Mouse (Mus musculus): ENCODE results near the gene Slc29a3. TPM values are rescaled to one million over a fixed set of nuclear protein-coding genes. Genes with fewer than 3 reads are reported as not detected.

Slc29a3 gene
- polyA plus RNA-seq, 1 experiment = 4.4 TPM

DNA sequence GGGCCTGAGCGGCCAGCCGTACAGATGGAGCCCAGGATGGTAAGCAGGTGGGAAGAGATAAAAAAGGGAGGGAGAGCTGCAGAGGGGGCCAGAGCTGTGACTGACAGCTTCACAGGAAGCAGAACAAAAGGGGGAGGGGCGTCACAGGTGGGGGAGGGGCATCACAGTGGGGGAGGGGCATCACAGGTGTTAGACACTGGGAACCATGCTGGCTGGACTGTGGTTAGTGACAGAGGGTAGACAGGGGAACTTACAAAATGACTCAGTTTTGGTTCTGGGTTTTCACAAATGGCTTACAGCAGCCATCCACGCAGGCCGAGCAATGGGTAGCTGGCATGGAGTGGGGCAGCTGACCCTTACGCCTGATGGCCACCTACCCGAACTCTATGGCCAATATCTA, 11.2 kb downstream of the Slc29a3 start:
- Histone ChIP-seq H3K79me2 (ENCODE audit: control insufficient read depth, insufficient read depth) (no peaks in the 10 kb centered on the region), H3K4me3 (ENCODE audit: insufficient read depth, poor library complexity, severe bottlenecking) (no peak overlapping the region), H3K36me3 (ENCODE audit: control insufficient read depth, insufficient read depth) (peaks cover 3% of the 10 kb centered on the region), H3K79me3 (ENCODE audit: low read depth) (no peaks in the 10 kb centered on the region), H3K27me3 (ENCODE audit: control insufficient read depth, insufficient read depth, insufficient read length) (no peaks in the 10 kb centered on the region), H3ac (ENCODE audit: control insufficient read depth, insufficient read length, low read depth) (no peak overlapping the region)
- TF ChIP-seq MYOG (IDR thresholded peaks at IDR 0.05; ENCODE audit: control insufficient read depth, extremely low read depth, insufficient read length) (no peak), MYOD1 (IDR thresholded peaks at IDR 0.05; ENCODE audit: control insufficient read depth, insufficient read length, low read depth) (no peak), CEBPB (IDR thresholded peaks at IDR 0.05; ENCODE audit: low read depth) (no peak)

DNA sequence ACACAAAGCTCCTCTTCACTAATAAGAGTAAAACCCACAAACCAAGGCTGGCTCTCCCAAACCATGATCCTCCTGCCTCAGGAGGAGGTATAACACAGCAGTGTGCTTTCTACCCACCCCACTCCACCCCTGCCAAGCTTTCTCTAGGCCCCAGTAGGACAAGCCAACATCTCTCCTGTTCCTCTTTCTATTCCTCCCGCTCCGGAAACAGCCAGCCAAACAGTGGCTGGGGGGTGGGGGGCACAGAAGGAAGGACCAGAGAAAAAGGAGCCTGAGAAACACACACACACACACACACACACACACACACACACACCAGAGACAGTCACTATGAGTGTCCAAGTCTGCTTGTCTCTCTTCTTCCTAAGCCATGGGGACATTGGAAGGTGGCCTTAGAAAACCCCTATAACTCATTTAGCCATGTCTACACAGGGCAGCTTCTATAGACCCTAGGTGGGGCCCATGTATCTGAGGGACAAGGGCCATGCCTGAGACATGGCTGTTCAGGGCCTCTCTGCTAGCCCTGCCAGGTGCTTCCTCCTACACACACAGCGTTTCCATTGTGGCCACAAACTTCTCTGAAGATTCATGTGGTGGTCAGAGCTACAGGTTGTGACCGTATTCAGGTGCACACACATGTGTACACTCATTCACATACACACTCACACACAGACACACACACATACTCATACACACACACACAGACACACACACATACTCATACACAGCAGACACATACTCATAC, 12.8 kb downstream of the Slc29a3 start:
- Histone ChIP-seq H3K27me3 (ENCODE audit: control insufficient read depth, insufficient read depth, insufficient read length) (no peaks in the 10 kb centered on the region), H3ac (ENCODE audit: control insufficient read depth, insufficient read length, low read depth) (no peak overlapping the region), H3K79me3 (ENCODE audit: low read depth) (no peaks in the 10 kb centered on the region), H3K4me3 (ENCODE audit: insufficient read depth, poor library complexity, severe bottlenecking) (no peak overlapping the region), H3K36me3 (ENCODE audit: control insufficient read depth, insufficient read depth) (peaks cover 3% of the 10 kb centered on the region), H3K79me2 (ENCODE audit: control insufficient read depth, insufficient read depth) (no peaks in the 10 kb centered on the region)
- TF ChIP-seq MYOD1 (IDR thresholded peaks at IDR 0.05; ENCODE audit: control insufficient read depth, insufficient read length, low read depth) (no peak), CTCF (IDR thresholded peaks at IDR 0.05; ENCODE audit: control insufficient read depth, insufficient read depth, insufficient read length) (no peak), USF1 (IDR thresholded peaks at IDR 0.05; ENCODE audit: low read depth) (no peak), FOSL1 (IDR thresholded peaks at IDR 0.05; ENCODE audit: insufficient read depth, low read length, poor library complexity, severe bottlenecking) (no peak), CEBPB (IDR thresholded peaks at IDR 0.05; ENCODE audit: low read depth) (no peak), MYOG (IDR thresholded peaks at IDR 0.05; ENCODE audit: control insufficient read depth, extremely low read depth, insufficient read length) (no peak), MAX (IDR thresholded peaks at IDR 0.05) (no peak)

DNA sequence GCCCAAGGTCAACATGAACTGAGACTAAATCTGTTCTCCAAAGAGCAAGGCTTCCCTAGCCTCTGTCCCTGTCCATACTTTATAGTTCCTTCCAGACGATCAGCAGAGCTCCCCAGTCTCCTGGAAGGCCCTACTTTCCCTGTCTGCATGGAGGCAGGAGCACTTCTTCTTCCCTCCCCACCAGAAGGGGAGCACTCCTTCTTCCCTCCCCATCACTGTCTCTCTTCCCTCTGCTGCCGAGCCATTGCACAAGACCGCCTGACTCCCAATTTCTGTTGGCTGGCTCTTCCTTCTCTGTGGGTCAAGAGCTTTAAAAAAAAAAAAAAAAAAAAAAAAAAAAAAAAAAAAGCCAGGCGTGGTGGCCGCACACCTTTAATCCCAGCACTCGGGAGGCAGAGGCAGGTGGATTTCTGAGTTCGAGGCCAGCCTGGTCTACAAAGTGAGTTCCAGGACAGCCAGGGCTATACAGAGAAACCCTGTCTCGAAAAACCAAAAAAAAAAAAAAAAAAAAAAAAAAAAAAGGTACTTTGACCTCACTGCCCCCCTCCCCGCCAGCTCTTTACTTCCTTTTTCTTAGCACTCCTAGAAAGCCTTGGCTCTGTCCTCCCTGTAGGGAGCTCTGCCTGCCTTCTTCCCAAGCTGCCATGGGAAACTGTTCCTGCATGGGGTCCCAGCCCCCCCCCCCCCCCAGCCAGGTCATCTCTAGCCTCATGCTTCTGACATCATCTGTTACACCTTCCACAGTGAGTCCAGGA, 14.5 kb downstream of the Slc29a3 start:
- no peak overlapping the region for H3K4me3 ChIP-seq (ENCODE audit: insufficient read depth, poor library complexity, severe bottlenecking)
- H3K36me3 ChIP-seq (ENCODE audit: control insufficient read depth, insufficient read depth) = no peaks in the 10 kb centered on the region
- no peak overlapping the region for H3ac ChIP-seq (ENCODE audit: control insufficient read depth, insufficient read length, low read depth)
- H3K79me2 ChIP-seq (ENCODE audit: control insufficient read depth, insufficient read depth) = no peaks in the 10 kb centered on the region
- TF ChIP-seq CTCF (IDR thresholded peaks at IDR 0.05; ENCODE audit: control insufficient read depth, insufficient read depth, insufficient read length) (no peak), USF1 (IDR thresholded peaks at IDR 0.05; ENCODE audit: low read depth) (no peak), MYOD1 (IDR thresholded peaks at IDR 0.05; ENCODE audit: control insufficient read depth, insufficient read length, low read depth) (no peak), MAX (IDR thresholded peaks at IDR 0.05) (no peak), FOSL1 (IDR thresholded peaks at IDR 0.05; ENCODE audit: insufficient read depth, low read length, poor library complexity, severe bottlenecking) (no peak), MYOG (IDR thresholded peaks at IDR 0.05; ENCODE audit: control insufficient read depth, extremely low read depth, insufficient read length) (no peak), CEBPB (IDR thresholded peaks at IDR 0.05; ENCODE audit: low read depth) (no peak)
- no peaks in the 10 kb centered on the region for H3K79me3 ChIP-seq (ENCODE audit: low read depth)
- no peaks in the 10 kb centered on the region for H3K27me3 ChIP-seq (ENCODE audit: control insufficient read depth, insufficient read depth, insufficient read length)

DNA sequence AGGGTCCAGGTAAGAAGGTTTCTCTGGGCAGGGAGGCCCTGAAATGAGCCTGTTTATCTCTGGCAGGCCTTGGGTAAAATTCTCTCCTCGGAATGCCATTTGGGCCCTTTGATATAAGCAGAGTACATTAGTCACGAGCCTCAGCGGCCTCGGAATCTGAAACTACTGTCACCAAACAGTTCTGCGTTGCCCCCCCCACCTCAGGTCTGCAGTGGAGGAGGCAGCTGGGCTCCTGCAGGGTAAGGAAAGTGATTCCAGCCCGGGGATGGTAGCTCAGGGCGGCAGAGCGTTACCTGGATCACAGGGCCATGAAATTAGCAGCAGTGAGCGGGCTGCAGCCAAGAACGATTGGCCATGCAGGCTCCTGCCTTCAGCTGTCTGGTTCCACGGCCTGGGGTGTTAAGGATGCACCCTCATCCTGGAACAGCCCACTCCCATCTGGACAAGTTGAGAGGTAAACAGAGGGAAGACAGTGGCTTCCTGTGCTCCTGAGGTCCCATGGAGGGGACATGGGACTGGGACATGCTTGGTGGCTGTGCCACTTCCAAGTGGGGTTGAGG, 15.3 kb downstream of the Slc29a3 start:
- Histone ChIP-seq H3K36me3 (ENCODE audit: control insufficient read depth, insufficient read depth) (no peaks in the 10 kb centered on the region), H3ac (ENCODE audit: control insufficient read depth, insufficient read length, low read depth) (no peak overlapping the region), H3K79me2 (ENCODE audit: control insufficient read depth, insufficient read depth) (no peaks in the 10 kb centered on the region), H3K27me3 (ENCODE audit: control insufficient read depth, insufficient read depth, insufficient read length) (no peaks in the 10 kb centered on the region), H3K4me3 (ENCODE audit: insufficient read depth, poor library complexity, severe bottlenecking) (no peak overlapping the region), H3K79me3 (ENCODE audit: low read depth) (no peaks in the 10 kb centered on the region)
- TF ChIP-seq MYOG (IDR thresholded peaks at IDR 0.05; ENCODE audit: control insufficient read depth, extremely low read depth, insufficient read length) (no peak), USF1 (IDR thresholded peaks at IDR 0.05; ENCODE audit: low read depth) (no peak), CTCF (IDR thresholded peaks at IDR 0.05; ENCODE audit: control insufficient read depth, insufficient read depth, insufficient read length) (no peak), MYOD1 (IDR thresholded peaks at IDR 0.05; ENCODE audit: control insufficient read depth, insufficient read length, low read depth) (no peak)

DNA sequence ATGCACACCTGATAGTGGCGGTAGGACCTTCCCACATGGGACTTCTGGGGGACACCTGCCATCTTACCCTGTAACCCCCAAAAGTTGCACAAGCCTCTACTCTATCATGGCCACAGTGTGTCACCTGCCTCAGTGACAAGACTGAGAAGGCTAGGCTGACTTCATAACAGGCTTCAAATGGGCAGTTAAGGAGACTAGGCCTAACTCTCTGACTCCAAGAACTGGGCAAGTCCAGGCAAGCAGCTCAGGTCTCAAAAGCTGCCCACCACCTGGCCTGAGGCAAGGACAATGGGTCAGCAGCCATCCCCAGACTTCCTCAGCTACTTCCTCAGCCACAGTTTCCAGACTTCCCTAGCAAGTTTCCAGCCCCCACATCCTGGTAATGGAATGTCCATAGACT, 16.9 kb downstream of the Slc29a3 start:
- no peaks in the 10 kb centered on the region for H3K27me3 ChIP-seq (ENCODE audit: control insufficient read depth, insufficient read depth, insufficient read length)
- no peak overlapping the region for H3ac ChIP-seq (ENCODE audit: control insufficient read depth, insufficient read length, low read depth)
- H3K4me3 ChIP-seq (ENCODE audit: insufficient read depth, poor library complexity, severe bottlenecking) = no peak overlapping the region
- no peaks in the 10 kb centered on the region for H3K36me3 ChIP-seq (ENCODE audit: control insufficient read depth, insufficient read depth)
- TF ChIP-seq MAX (IDR thresholded peaks at IDR 0.05) (no peak), FOSL1 (IDR thresholded peaks at IDR 0.05; ENCODE audit: insufficient read depth, low read length, poor library complexity, severe bottlenecking) (no peak), CTCF (IDR thresholded peaks at IDR 0.05; ENCODE audit: control insufficient read depth, insufficient read depth, insufficient read length) (no peak), MYOG (IDR thresholded peaks at IDR 0.05; ENCODE audit: control insufficient read depth, extremely low read depth, insufficient read length) (no peak), CEBPB (IDR thresholded peaks at IDR 0.05; ENCODE audit: low read depth) (no peak), USF1 (IDR thresholded peaks at IDR 0.05; ENCODE audit: low read depth) (no peak), MYOD1 (IDR thresholded peaks at IDR 0.05; ENCODE audit: control insufficient read depth, insufficient read length, low read depth) (no peak)
- H3K79me3 ChIP-seq (ENCODE audit: low read depth) = no peaks in the 10 kb centered on the region
- H3K79me2 ChIP-seq (ENCODE audit: control insufficient read depth, insufficient read depth) = no peaks in the 10 kb centered on the region

Data from C2C12 (cell line).